Mouse (Mus musculus) ES-E14 (cell line): ENCODE data around the gene Lin7b. TPM values are rescaled to one million over a fixed set of nuclear protein-coding genes. Genes with fewer than 3 reads are reported as not detected.

Experiments used
- DNase-seq: peaks from one replicate; pipeline ENCODE4 v3.0.0-alpha.2; 2013; ENCODE audit warnings: low read depth, low spot score
- H3K27ac ChIP-seq: 2 replicates; pipeline ENCODE4 v1.5.1; 2012; ENCODE audit warnings: low read depth, mild to moderate bottlenecking, low read length, moderate library complexity, mixed read lengths; ENCODE audit not compliant: poor library complexity, insufficient read depth, severe bottlenecking
- H3K36me3 ChIP-seq: 2 replicates; pipeline ENCODE4 v1.6.1; 2012; ENCODE audit warnings: mild to moderate bottlenecking, low read length, moderate library complexity, mixed read lengths; ENCODE audit not compliant: control insufficient read depth, poor library complexity, insufficient read depth, severe bottlenecking
- H3K4me1 ChIP-seq, 2 experiments: fragments of 150-350 bp in 1 of 2; sonication (generic) in 1 of 2; 2 replicates each; pipeline ENCODE4 v1.6.1; 2012; ENCODE audit warnings: low read length in 2 of 2, mild to moderate bottlenecking in 1 of 2, mixed read lengths in 1 of 2; ENCODE audit not compliant: control insufficient read depth in 2 of 2, insufficient read depth in 2 of 2, poor library complexity in 1 of 2
- H3K4me3 ChIP-seq, 2 experiments: fragments of 150-350 bp in 1 of 2; sonication (generic) in 1 of 2; 2 replicates each; pipeline ENCODE4 v1.5.1; 2012; ENCODE audit warnings: low read length in 2 of 2, low read depth in 1 of 2, mild to moderate bottlenecking in 1 of 2, mixed read lengths in 1 of 2; ENCODE audit not compliant: insufficient read depth in 1 of 2, poor library complexity in 1 of 2, severe bottlenecking in 1 of 2
- H3K9ac ChIP-seq: 2 replicates; pipeline ENCODE4 v1.6.1; 2012; ENCODE audit warnings: low read depth, mild to moderate bottlenecking, low read length, mixed read lengths; ENCODE audit not compliant: poor library complexity, insufficient read depth, severe bottlenecking
- H3K9me3 ChIP-seq: fragments of 150-350 bp; sonication (generic); 2 replicates; pipeline ENCODE4 v1.6.1; 2012; ENCODE audit warnings: low read depth, mild to moderate bottlenecking, low read length; ENCODE audit not compliant: control insufficient read depth, insufficient read depth
- CHD2 ChIP-seq: IDR thresholded peaks from 2 replicates; pipeline ENCODE4 v1.6.1; 2014; ENCODE audit warnings: mild to moderate bottlenecking, low read depth, low read length, inconsistent platforms
- HCFC1 ChIP-seq: IDR thresholded peaks from 2 replicates; pipeline ENCODE4 v1.6.1; 2012; ENCODE audit warnings: low read length, inconsistent platforms, borderline replicate concordance; ENCODE audit not compliant: insufficient read depth
- MAFK ChIP-seq: IDR thresholded peaks from 2 replicates; pipeline ENCODE4 v1.6.1; 2014; ENCODE audit warnings: mild to moderate bottlenecking, low read depth, low read length, inconsistent platforms; ENCODE audit not compliant: insufficient read depth
- ZC3H11A ChIP-seq: IDR thresholded peaks from 2 replicates; pipeline ENCODE4 v1.6.1; 2012; ENCODE audit warnings: low read depth, mild to moderate bottlenecking, inconsistent platforms, low read length, borderline replicate concordance
- ZNF384 ChIP-seq: IDR thresholded peaks from 2 replicates; pipeline ENCODE4 v1.6.1; 2012; ENCODE audit warnings: low read depth, low read length, inconsistent platforms
- in situ Hi-C, 2 experiments: fragments of 600-800 bp; cut with MboI; formaldehyde crosslinking; loops; one replicate each; pipeline ENCODE4 v1.15.1; 2025; ENCODE audit warnings: low sequenced_read_pairs in 2 of 2, inconsistent platforms in 1 of 2; ENCODE audit not compliant: unreplicated experiment in 2 of 2
- total RNA-seq: library from RNA; depleted of rRNA; stranded (reverse); fragments of 300-350 nt; gene quantifications from 2 replicates; pipeline ENCODE4 v1.2.3, GENCODE M21; 2012

The Lin7b gene
- total RNA-seq, 1 experiment, result 5.6 TPM

- no peak for DNase-seq
- in situ Hi-C loops, result no loop called here
- Histone ChIP-seq H3K27ac (no peak overlapping the region), H3K9me3 (no peaks in the 10 kb centered on the region), H3K36me3 (peaks cover 2% of the 10 kb centered on the region; the same call in 1 of the 2 replicates), H3K4me3 (no peak overlapping the region), H3K9ac (no peak overlapping the region), H3K4me1 (peaks cover 3 to 14% of the 10 kb centered on the region in 2 experiments; a peak in 2 of 4 replicates)
- TF ChIP-seq HCFC1 (no peak), ZC3H11A (no peak), MAFK (no peak), ZNF384 (no peak), CHD2 (no peak)
Measured at GRCm38 (mm10) chr7:45356087-45356486, 14.3 kb downstream of the Lin7b start.

- no peak for TF ChIP-seq MAFK
- no peak for TF ChIP-seq ZC3H11A
- no peak for TF ChIP-seq HCFC1
- peaks cover 3 to 14% of the 10 kb centered on the region in 2 experiments; a peak in 2 of 4 replicates for H3K4me1 ChIP-seq
- H3K9ac ChIP-seq, result no peak overlapping the region
- DNase-seq, result no peak
- no peaks in the 10 kb centered on the region for H3K9me3 ChIP-seq
- peaks cover 2% of the 10 kb centered on the region; the same call in 1 of the 2 replicates for H3K36me3 ChIP-seq
- in situ Hi-C loops, result no loop called here
- no peak overlapping the region for H3K27ac ChIP-seq
- H3K4me3 ChIP-seq, result 0 out of 4 replicates have a peak overlapping the region, but pooled peaks of 1 of the 2 experiments have one; percentile 24
Measured at GRCm38 (mm10) chr7:45355318-45356020, 14.9 kb downstream of the Lin7b start.

GRCm38 (mm10) chr7:45353041-45353440 lies 17.3 kb downstream of the Lin7b start:
- TF ChIP-seq ZC3H11A, result no peak
- TF ChIP-seq MAFK, result no peak
- TF ChIP-seq HCFC1, result no peak
- TF ChIP-seq ZNF384, result no peak
- no peak for TF ChIP-seq CHD2
- Histone ChIP-seq H3K4me3 (peak overlapping the region; percentile 25 to 81; a peak in 3 of 4 replicates), H3K36me3 (peaks cover 2% of the 10 kb centered on the region; the same call in 1 of the 2 replicates), H3K9ac (0 out of 2 replicates have a peak overlapping the region, but pooled peaks have one; percentile 43), H3K27ac (no peak overlapping the region), H3K4me1 (peaks cover 0 to 11% of the 10 kb centered on the region in 2 experiments; a peak in 1 of 4 replicates), H3K9me3 (no peaks in the 10 kb centered on the region)
- no peak for DNase-seq
- in situ Hi-C loops, result no loop called here

GRCm38 (mm10) chr7:45346905-45347304 lies 23.5 kb downstream of the Lin7b start:
- Histone ChIP-seq H3K36me3 (no peaks in the 10 kb centered on the region), H3K27ac (no peak overlapping the region), H3K4me1 (peaks cover 2 to 13% of the 10 kb centered on the region in 2 experiments; a peak in 1 of 4 replicates), H3K9me3 (no peaks in the 10 kb centered on the region), H3K4me3 (peak overlapping the region; percentile 17 to 21; a peak in 2 of 4 replicates), H3K9ac (peak overlapping the region; percentile 21; the same call in 1 of the 2 replicates)
- no peak for DNase-seq
- in situ Hi-C loops, result no loop called here
- TF ChIP-seq MAFK, result no peak
- TF ChIP-seq CHD2, result no peak
- no peak for TF ChIP-seq ZNF384
- no peak for TF ChIP-seq ZC3H11A
- TF ChIP-seq HCFC1, result no peak
